Mouse (Mus musculus) neural tube, embryonic 11.5 days (tissue): Measurements from ENCODE around the gene Sgcd. TPM values are rescaled to one million over a fixed set of nuclear protein-coding genes. Genes with fewer than 3 reads are reported as not detected.

Source experiments
- ATAC-seq: fragments of 200-750 bp; cut with Nextera tagmentation; 2 replicates; pipeline ENCODE4 v1.8.0; 2017; ENCODE audit warnings: moderate number of reproducible peaks, mild to moderate bottlenecking, moderate TSS enrichment, moderate library complexity; ENCODE audit not compliant: insufficient read depth, low FRiP score, low TSS enrichment
- DNase-seq: peaks from one replicate; pipeline ENCODE4 v3.0.0-alpha.2; 2015; ENCODE audit warnings: low spot score
- H3K27ac ChIP-seq: fragments of 300-500 bp; sonication (generic); 2 replicates; pipeline ENCODE4 v1.5.1; 2014; ENCODE audit warnings: low read depth, mild to moderate bottlenecking, low read length
- H3K27me3 ChIP-seq: fragments of 300-500 bp; sonication (generic); 2 replicates; pipeline ENCODE4 v1.6.1; 2014; ENCODE audit warnings: mild to moderate bottlenecking, low read length, mixed read lengths; ENCODE audit not compliant: control insufficient read depth, insufficient read depth
- H3K36me3 ChIP-seq: fragments of 300-500 bp; sonication (generic); 2 replicates; pipeline ENCODE4 v1.6.1; 2014; ENCODE audit warnings: mild to moderate bottlenecking, low read length, moderate library complexity, mixed read lengths; ENCODE audit not compliant: control insufficient read depth, insufficient read depth
- H3K4me1 ChIP-seq: fragments of 300-500 bp; sonication (generic); 2 replicates; pipeline ENCODE4 v1.6.1; 2014; ENCODE audit warnings: low read length, mixed read lengths; ENCODE audit not compliant: control insufficient read depth, insufficient read depth
- H3K4me2 ChIP-seq: fragments of 300-500 bp; sonication (generic); 2 replicates; pipeline ENCODE4 v1.6.1; 2014; ENCODE audit warnings: low read depth, mild to moderate bottlenecking, moderate library complexity
- H3K4me3 ChIP-seq: fragments of 300-500 bp; sonication (generic); 2 replicates; pipeline ENCODE4 v1.5.1; 2014; ENCODE audit warnings: low read depth, low read length
- H3K9ac ChIP-seq: fragments of 300-500 bp; sonication (generic); 2 replicates; pipeline ENCODE4 v1.6.1; 2014; ENCODE audit warnings: mild to moderate bottlenecking, low read length
- H3K9me3 ChIP-seq: fragments of 300-500 bp; sonication (generic); 2 replicates; pipeline ENCODE4 v1.6.1; 2016; ENCODE audit warnings: low read length; ENCODE audit not compliant: control insufficient read depth
- WGBS: fragments of 180-500 bp; shearing (Covaris S2); extraction: QIAGEN DNeasy Blood & Tissue Kit; methylation state at CpG from one replicate; pipeline ENCODE4 v1.1.7; 2014; 5-methylcytosine and 5-hydroxymethylcytosine counted together
- polyA plus RNA-seq: library from polyadenylated mRNA; unstranded; fragments of >200 nt; fragmentation: Nextera tagmentation; extraction: Ambion mirVana; gene quantifications from 2 replicates; pipeline ENCODE4 v1.2.1, GENCODE M21; 2014

The Sgcd gene
- polyA plus RNA-seq, 1 experiment from 2014 or later = 1.5 TPM

GRCm38 (mm10) chr11:47139867-47140266 is 848.9 kb downstream of the Sgcd start:
- Histone ChIP-seq H3K36me3 (no peaks in the 10 kb centered on the region), H3K27ac (no peak overlapping the region), H3K4me3 (no peak overlapping the region), H3K9me3 (no peaks in the 10 kb centered on the region), H3K27me3 (no peaks in the 10 kb centered on the region), H3K9ac (no peak overlapping the region), H3K4me2 (no peak overlapping the region), H3K4me1 (no peaks in the 10 kb centered on the region)
- DNase-seq (no peak), ATAC-seq (no peak)
- WGBS = 75% methylated on average over 2 of the region's 2 CpGs

GRCm38 (mm10) chr11:47139271-47139670 is 849.5 kb downstream of the Sgcd start:
- Histone ChIP-seq H3K4me1 (no peaks in the 10 kb centered on the region), H3K27me3 (no peaks in the 10 kb centered on the region), H3K27ac (no peak overlapping the region), H3K36me3 (no peaks in the 10 kb centered on the region), H3K9me3 (no peaks in the 10 kb centered on the region), H3K4me3 (no peak overlapping the region), H3K4me2 (no peak overlapping the region), H3K9ac (no peak overlapping the region)
- ATAC-seq = no peak
- WGBS = 85% methylated on average over 1 of the region's 1 CpGs
- DNase-seq = no peak

- H3K27me3 ChIP-seq = no peaks in the 10 kb centered on the region
- H3K4me2 ChIP-seq = no peak overlapping the region
Measured at GRCm38 (mm10) chr11:47132410-47132809, 856.4 kb downstream of the Sgcd start.

GRCm38 (mm10) chr11:47130432-47130831 is 858.3 kb downstream of the Sgcd start:
- ATAC-seq = no peak
- H3K4me2 ChIP-seq = no peak overlapping the region
- WGBS = 60% methylated on average over 3 of the region's 3 CpGs
- H3K4me3 ChIP-seq = no peak overlapping the region
- H3K9ac ChIP-seq = no peak overlapping the region
- H3K36me3 ChIP-seq = no peaks in the 10 kb centered on the region
- H3K9me3 ChIP-seq = no peaks in the 10 kb centered on the region
- no peak for DNase-seq
- no peak overlapping the region for H3K27ac ChIP-seq
- H3K27me3 ChIP-seq = no peaks in the 10 kb centered on the region
- H3K4me1 ChIP-seq = no peaks in the 10 kb centered on the region

More at GRCm38 (mm10) chr11:47132410-47132809, 856.4 kb downstream of the Sgcd start:
- H3K36me3 ChIP-seq = no peaks in the 10 kb centered on the region
- H3K9me3 ChIP-seq = no peaks in the 10 kb centered on the region
- H3K27ac ChIP-seq = no peak overlapping the region
- DNase-seq (no peak), ATAC-seq (no peak)
- no peak overlapping the region for H3K4me3 ChIP-seq
- 90% methylated on average over 6 of the region's 6 CpGs for WGBS
- no peak overlapping the region for H3K9ac ChIP-seq
- no peaks in the 10 kb centered on the region for H3K4me1 ChIP-seq

- WGBS = 45% methylated on average over 7 of the region's 7 CpGs
- H3K27ac ChIP-seq = no peak overlapping the region
- H3K27me3 ChIP-seq = no peaks in the 10 kb centered on the region
- ATAC-seq (no peak), DNase-seq (no peak)
- no peaks in the 10 kb centered on the region for H3K9me3 ChIP-seq
- no peaks in the 10 kb centered on the region for H3K4me1 ChIP-seq
- H3K36me3 ChIP-seq = no peaks in the 10 kb centered on the region
- no peak overlapping the region for H3K4me3 ChIP-seq
- no peak overlapping the region for H3K4me2 ChIP-seq
- H3K9ac ChIP-seq = no peak overlapping the region
Measured at GRCm38 (mm10) chr11:47129992-47130391, 858.8 kb downstream of the Sgcd start.

- H3K4me3 ChIP-seq = no peak overlapping the region
- DNase-seq (no peak), ATAC-seq (no peak)
- H3K9me3 ChIP-seq = no peaks in the 10 kb centered on the region
- 93% methylated on average over 1 of the region's 1 CpGs for WGBS
- H3K27me3 ChIP-seq = no peaks in the 10 kb centered on the region
- no peaks in the 10 kb centered on the region for H3K4me1 ChIP-seq
- no peaks in the 10 kb centered on the region for H3K36me3 ChIP-seq
- H3K4me2 ChIP-seq = no peak overlapping the region
- H3K9ac ChIP-seq = no peak overlapping the region
- H3K27ac ChIP-seq = no peak overlapping the region
Measured at GRCm38 (mm10) chr11:47129166-47129565, 859.6 kb downstream of the Sgcd start.

- ATAC-seq (no peak), DNase-seq (no peak)
- Histone ChIP-seq H3K4me3 (no peak overlapping the region), H3K9me3 (no peaks in the 10 kb centered on the region), H3K36me3 (no peaks in the 10 kb centered on the region), H3K4me2 (no peak overlapping the region), H3K4me1 (no peaks in the 10 kb centered on the region), H3K27me3 (no peaks in the 10 kb centered on the region), H3K9ac (no peak overlapping the region), H3K27ac (no peak overlapping the region)
- WGBS = 85% methylated on average over 3 of the region's 3 CpGs
Measured at GRCm38 (mm10) chr11:47128331-47128730, 860.4 kb downstream of the Sgcd start.

GRCm38 (mm10) chr11:47120874-47121273 is 867.9 kb downstream of the Sgcd start:
- H3K9me3 ChIP-seq = no peaks in the 10 kb centered on the region
- DNase-seq (no peak), ATAC-seq (no peak)
- no peaks in the 10 kb centered on the region for H3K27me3 ChIP-seq
- H3K27ac ChIP-seq = no peak overlapping the region
- H3K9ac ChIP-seq = no peak overlapping the region
- no peaks in the 10 kb centered on the region for H3K4me1 ChIP-seq
- no peaks in the 10 kb centered on the region for H3K36me3 ChIP-seq
- WGBS = 85% methylated on average over 1 of the region's 1 CpGs
- H3K4me2 ChIP-seq = no peak overlapping the region
- no peak overlapping the region for H3K4me3 ChIP-seq

GRCm38 (mm10) chr11:47117896-47118295 is 870.9 kb downstream of the Sgcd start:
- Histone ChIP-seq H3K9ac (no peak overlapping the region), H3K27me3 (no peaks in the 10 kb centered on the region), H3K4me3 (no peak overlapping the region), H3K4me2 (no peak overlapping the region), H3K27ac (no peak overlapping the region), H3K4me1 (no peaks in the 10 kb centered on the region), H3K36me3 (no peaks in the 10 kb centered on the region), H3K9me3 (no peaks in the 10 kb centered on the region)
- DNase-seq (no peak), ATAC-seq (no peak)
- 24% methylated on average over 2 of the region's 2 CpGs for WGBS
